Mouse (Mus musculus) granulocyte monocyte progenitor cell, adult 5-6 weeks (primary cell): ENCODE measurements around the gene Stag3. TPM values are rescaled to one million over a fixed set of nuclear protein-coding genes. Genes with fewer than 3 reads are reported as not detected.

Experiments used
- ATAC-seq: replicated peaks from 2 replicates; pipeline ENCODE4 v1.8.0; 2016; ENCODE audit warnings: mild to moderate bottlenecking, moderate TSS enrichment, inconsistent platforms; ENCODE audit not compliant: poor library complexity, severe bottlenecking
- total RNA-seq, 2 experiments: library from RNA; stranded (forward) in 1 of 2; stranded (reverse) in 1 of 2; fragments of 200-712, 200-1000 nt in 1 of 2; fragments of >200 nt in 1 of 2; fragmentation: Nextera tagmentation in 1 of 2; gene quantifications; 2 replicates each; pipeline ENCODE4 v1.2.3; 2014 to 2017

The Stag3 gene
- total RNA-seq (2014; fragmentation: Nextera tagmentation) (11.7 and 19.4 TPM in 2 replicates), total RNA-seq (2017) (7.6 and 17.4 TPM in 2 replicates)

GRCm38 (mm10) chr5:138279585-138280424, at the start of gene Stag3, which contains the start of the genes Gm43720 and Gpc2:
Stag3 (plus strand) TSS chr5:138280240.
Gm43720 (minus strand) TSS chr5:138279958.
Gpc2 (minus strand) TSS chr5:138280005.
- ATAC-seq = peak; percentile 96

GRCm38 (mm10) chr5:138233778-138234177, 46.3 kb upstream of the Stag3 start:
- no peak for ATAC-seq

- no peak for ATAC-seq
Measured at GRCm38 (mm10) chr5:138234224-138234623, 45.8 kb upstream of the Stag3 start.

DNA sequence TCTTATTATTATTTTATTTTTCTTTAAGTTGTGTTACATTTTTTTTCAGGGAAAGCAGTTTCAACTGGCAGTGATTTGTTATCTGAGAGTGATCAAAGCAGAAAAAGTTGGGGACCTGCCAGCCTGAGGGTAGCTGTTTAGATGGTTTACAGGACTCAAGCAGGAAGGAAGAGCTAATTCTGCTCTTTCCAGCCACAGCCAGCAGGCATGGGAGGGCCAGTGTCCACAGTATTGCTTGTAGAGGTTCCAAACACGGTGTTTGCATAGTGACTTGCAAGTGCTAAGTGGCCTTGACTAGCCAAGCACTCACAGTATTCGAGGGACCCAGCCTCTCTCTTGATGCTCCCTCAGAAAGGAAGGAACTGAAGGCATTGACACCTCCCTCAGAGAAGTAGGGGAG, 38.5 kb upstream of the Stag3 start:
- no peak for ATAC-seq

GRCm38 (mm10) chr5:138251144-138251543, 28.9 kb upstream of the Stag3 start:
- ATAC-seq = no peak

- no peak for ATAC-seq
Measured at GRCm38 (mm10) chr5:138253061-138253460, 27.0 kb upstream of the Stag3 start.

DNA sequence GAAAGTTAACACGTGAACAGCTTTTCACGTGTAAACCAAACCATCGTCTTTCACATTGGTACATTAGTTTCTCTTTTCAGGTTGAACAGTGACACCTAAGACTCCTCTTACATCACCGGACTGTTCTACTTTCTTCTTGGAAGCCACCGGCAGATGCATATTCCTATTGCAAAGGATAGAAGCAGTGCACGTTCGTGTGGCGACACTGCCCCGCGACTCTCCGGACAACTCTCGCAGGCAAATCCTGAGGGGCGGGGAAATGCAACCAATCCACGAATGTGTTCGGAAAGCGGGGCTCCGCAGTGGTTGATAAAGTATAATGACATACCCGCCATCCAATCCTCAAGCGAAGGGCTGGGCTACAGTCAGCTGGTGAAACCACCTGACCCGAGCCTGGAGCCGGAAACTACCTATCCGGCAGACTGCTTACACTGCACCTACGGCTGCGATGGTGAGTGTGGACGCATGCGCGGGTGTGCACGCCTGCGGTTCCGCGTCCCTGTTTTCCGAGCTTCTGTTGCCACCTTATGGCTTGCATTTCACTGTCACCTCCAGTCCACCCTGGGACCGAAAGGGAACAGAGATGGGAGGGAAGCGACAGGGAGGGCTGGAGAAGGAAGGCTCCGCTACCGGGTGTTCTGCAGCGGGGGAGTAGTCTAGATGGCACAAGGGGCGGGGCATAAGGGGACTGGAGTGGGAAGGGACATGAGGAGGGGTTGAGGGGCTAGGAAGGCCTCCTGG, 24.5 kb upstream of the Stag3 start, which contains the start of gene Lamtor4:
Gene Lamtor4, plus strand, starts transcription at position 130 of the 741 bp plus-strand sequence.
- ATAC-seq = peak; percentile 73

DNA sequence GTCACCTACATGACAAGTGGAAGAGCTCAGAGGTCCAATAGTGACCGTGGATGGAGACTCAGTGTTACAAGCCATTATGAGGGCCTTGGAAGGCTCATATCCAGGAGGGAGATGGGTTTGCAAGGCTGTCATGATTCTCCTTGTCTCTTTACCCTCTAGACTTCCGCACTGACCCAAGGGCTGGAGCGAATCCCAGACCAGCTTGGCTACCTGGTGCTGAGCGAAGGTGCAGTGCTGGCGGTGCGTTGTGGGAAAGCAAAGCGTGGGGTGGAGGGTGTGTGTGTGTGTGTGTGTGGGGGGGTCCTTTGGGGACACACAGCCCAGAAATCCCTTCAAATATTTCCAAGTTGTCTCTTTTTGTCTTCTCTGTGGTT, 24.0 kb upstream of the Stag3 start:
- no peak for ATAC-seq

GRCm38 (mm10) chr5:138256966-138257584, 23.0 kb upstream of the Stag3 start:
- ATAC-seq = peak; percentile 64

DNA sequence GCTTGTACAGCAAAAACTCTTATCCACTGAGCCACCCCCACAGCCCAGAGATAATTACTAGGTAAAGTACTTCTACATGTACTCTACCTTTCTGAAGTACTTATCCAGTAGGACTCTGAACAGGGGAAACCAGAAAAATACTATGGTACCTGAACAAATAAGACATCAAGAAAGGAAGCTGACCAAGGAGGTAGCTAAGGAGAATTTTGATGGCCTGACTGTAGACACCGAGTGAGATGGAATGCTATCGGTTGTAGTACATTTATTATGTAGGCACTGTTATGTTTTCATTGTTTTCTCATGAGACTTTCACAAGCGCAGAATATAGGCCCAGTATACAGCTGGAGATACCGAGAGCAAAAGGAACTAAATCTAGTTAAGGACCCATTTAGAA, 22.5 kb upstream of the Stag3 start:
- ATAC-seq = no peak

DNA sequence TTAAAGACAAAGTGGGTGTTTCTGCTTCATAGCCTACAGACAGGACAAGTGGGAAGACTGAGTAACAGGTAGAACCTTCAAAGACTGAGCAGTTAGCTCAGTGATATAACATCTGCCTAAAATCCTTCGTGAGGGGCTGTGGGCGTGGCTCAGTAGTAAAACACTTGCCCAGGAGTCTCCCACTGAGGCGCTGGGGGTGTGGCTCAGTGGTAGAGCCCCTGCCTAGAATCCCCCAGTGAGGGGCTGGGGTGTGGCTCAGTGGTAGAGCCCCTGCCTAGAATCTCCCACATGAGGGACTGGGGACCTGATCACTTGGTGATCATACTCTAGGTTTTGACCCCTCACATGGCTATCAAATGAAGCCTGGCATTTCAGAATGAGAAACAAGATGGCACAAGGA, 22.0 kb upstream of the Stag3 start:
- ATAC-seq = no peak

GRCm38 (mm10) chr5:138258542-138258941, 21.5 kb upstream of the Stag3 start:
- ATAC-seq = peak; percentile 6; the same call in 1 of the 2 replicates

DNA sequence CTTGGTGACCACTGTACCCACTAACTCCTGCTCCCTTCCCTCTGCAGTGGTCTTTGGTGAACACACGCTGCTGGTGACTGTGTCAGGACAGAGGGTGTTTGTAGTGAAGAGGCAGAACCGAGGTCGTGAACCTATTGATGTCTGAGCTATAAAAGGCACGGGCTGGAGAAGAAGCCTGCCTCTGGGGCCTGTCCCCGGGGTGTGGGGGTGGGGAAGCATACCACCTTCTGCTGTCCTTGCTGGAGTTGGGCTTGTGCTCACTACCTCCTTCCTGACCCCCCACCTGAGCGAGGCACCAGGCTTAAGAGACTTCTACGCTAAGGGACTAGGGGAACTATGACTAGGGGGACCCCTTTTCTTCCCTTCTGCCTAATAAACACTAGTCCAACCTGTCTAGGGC, 21.0 kb upstream of the Stag3 start:
- no peak for ATAC-seq

DNA sequence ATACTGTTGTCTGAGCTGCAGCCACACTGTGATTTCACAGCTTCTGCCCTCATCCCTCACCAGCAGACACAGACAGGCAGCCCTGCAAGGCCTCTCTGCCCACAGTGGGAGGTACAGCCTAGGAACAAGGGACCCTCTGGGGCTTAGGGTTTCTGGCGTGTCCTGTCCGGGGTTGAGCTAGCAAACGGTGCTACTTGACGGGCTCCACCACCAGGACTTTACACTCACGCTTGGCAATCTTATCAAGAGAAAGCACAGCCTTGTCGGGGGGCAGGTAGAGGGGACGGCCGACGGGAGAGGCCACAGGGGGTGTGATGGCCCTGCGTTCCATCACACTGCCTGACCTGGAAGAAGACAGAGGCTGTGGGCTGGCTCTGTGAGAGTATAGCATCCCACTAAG, 20.0 kb upstream of the Stag3 start:
- ATAC-seq = no peak

DNA sequence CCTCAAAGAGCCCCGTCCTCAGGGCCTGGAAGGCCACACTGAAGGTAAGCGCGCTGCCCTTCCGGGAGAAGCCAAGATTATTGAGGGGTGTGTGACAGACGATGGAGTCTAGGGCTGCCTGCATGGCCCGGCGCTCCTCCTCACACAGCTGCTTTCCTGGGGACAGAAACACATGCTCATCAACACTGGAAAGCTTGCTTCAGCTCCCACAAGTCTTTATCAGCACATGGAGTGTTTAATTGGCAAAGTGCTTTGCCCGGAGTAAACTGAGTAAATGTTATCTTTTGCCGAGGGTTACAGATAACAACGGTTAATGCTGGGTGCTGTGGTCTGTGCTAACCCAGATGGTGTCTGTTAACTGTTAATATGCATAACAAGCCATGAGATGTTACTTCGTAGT, 19.2 kb upstream of the Stag3 start:
- ATAC-seq = no peak

DNA sequence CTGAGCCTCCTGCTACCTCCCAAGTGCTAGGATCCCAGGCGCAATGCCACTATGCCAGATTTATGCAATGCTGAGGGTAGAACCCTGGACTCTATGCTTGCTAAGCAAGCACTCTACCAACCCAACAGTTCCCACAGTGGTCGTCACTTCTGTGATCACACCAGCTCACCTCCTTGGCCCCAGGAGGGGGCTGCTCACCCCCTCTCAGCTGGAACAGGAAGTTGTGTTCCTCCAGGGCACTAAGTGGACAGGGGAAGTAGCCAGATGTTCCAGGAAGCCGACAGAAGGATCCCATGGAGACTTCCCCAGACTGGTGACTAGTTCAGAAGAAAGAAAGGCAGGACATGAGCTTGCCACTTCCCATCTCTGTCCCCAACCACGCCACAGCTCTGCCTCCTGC, 18.0 kb upstream of the Stag3 start:
- ATAC-seq = peak; percentile 50

GRCm38 (mm10) chr5:138262582-138263240, 17.3 kb upstream of the Stag3 start:
- no peak for ATAC-seq

DNA sequence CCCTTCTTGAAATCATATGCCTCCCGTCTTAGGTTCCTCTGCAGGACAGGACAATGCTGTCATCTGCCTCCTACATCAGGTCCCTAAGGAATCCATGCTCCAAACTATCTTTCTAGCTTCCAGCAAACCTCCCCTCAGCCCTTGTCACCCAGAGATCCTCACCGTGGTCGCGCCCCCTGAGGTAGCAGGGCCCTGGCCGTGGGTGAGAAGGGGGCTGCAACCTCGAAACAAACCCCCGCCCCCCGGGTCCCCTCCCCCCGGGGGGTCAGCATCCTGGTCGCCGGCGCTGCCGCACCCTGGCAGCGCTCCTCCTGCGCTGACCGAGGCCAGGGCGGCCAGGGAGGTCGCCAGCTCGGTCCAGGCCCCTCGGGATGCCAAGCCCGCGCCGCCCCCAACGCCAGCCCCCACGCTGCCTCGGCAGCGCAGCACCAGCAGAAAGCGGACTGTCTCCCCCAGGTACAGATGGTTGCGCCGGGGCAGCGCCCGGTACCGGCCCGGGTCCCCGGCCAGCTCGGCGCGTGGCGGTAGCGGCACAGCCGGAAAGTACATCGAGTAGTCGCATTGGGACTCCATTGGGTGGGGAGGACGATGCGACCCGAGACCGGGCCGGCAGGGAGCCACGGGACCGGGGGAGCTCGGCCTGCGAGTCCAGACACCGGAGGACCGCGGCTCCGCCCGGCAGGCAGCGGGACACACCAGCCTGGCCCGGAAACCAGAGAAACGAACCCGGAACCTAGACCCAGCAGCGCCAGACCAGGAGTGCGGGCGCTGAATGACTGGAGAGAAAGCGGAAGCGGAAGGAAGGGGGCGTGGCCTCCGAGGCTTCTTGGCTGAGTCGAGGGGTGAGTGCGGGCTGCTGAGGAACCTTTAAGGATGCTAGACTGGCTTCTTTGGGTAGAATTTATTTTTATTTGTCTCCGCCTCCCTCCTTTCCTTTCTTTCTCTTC, 16.5 kb upstream of the Stag3 start, which contains the start of gene BC037034:
Gene BC037034, minus strand, starts transcription at position 774 of the 947 bp plus-strand sequence.
- ATAC-seq = peak; percentile 74

- peak; percentile 18 for ATAC-seq
Measured at GRCm38 (mm10) chr5:138264207-138264578, 15.8 kb upstream of the Stag3 start.
